In genomic region chr11:5522798-5523415, GRCm38 (mm10) we compare ENCODE assay signal across 10 mouse cellular contexts. TPM values are rescaled to one million over a fixed set of nuclear protein-coding genes. Genes with fewer than 3 reads are reported as not detected.
DNase-seq lines count a peak whose midpoint lies in the region; ATAC-seq and TF ChIP-seq lines count a peak whose summit lies in the region.
"Had no signal": no experiment of that assay in that cellular context is flagged by ENCODE, and none has a peak within 500 bp of the region (broad histone marks: within the 10 kb centered on the region; RNA-seq: fewer than 3 reads in every experiment).

No protein-coding gene starts in this region.

- peak overlapping the region; percentile 23; the same call in 1 of the 2 replicates for H3K9ac ChIP-seq in lung, postnatal 0 days (replicated peaks; ENCODE audit: low read depth)
- H3K9ac ChIP-seq in limb, embryonic 13.5 days = peak overlapping the region; percentile 97
- H3K9ac ChIP-seq in stomach, embryonic 14.5 days (replicated peaks; ENCODE audit: low read depth, low read length) = no peak overlapping the region

- no peak for TF ChIP-seq CTCF in lung, postnatal 0 days (IDR thresholded peaks at IDR 0.05)

- H3K4me3 ChIP-seq in lung, postnatal 0 days (ENCODE audit: low read depth, low read length) = peak overlapping the region; percentile 100
- peak overlapping the region; percentile 100 for H3K4me3 ChIP-seq in hindbrain, embryonic 10.5 days
- peak overlapping the region; percentile 97; the same call in 1 of the 2 replicates for H3K4me3 ChIP-seq in limb, embryonic 13.5 days
- H3K4me3 ChIP-seq in stomach, embryonic 14.5 days (ENCODE audit: low read depth, low read length) = peak overlapping the region; percentile 99; the same call in 1 of the 2 replicates

- no peaks in the 10 kb centered on the region for H3K27me3 ChIP-seq in lung, postnatal 0 days (replicated peaks; ENCODE audit: insufficient read depth, low read length)
- H3K27me3 ChIP-seq in hindbrain, embryonic 10.5 days (ENCODE audit: insufficient read depth, poor library complexity, severe bottlenecking) = no peaks in the 10 kb centered on the region
- H3K27me3 ChIP-seq in limb, embryonic 13.5 days = no peaks in the 10 kb centered on the region
- no peaks in the 10 kb centered on the region for H3K27me3 ChIP-seq in stomach, embryonic 14.5 days (ENCODE audit: control insufficient read depth, insufficient read depth, low read length)

- peaks cover 29% of the 10 kb centered on the region for H3K36me3 ChIP-seq in lung, postnatal 0 days (ENCODE audit: insufficient read depth, low read length)
- H3K36me3 ChIP-seq in hindbrain, embryonic 10.5 days = peaks cover 58% of the 10 kb centered on the region
- H3K36me3 ChIP-seq in limb, embryonic 13.5 days = peaks cover 54% of the 10 kb centered on the region
- H3K36me3 ChIP-seq in stomach, embryonic 14.5 days (ENCODE audit: control insufficient read depth, insufficient read depth, low read length) = peaks cover 47% of the 10 kb centered on the region

- peaks cover 11% of the 10 kb centered on the region; the same call in 1 of the 2 replicates for H3K4me1 ChIP-seq in lung, postnatal 0 days (ENCODE audit: insufficient read depth, low read depth, low read length)
- H3K4me1 ChIP-seq in hindbrain, embryonic 10.5 days (replicated peaks) = peaks cover 28% of the 10 kb centered on the region
- H3K4me1 ChIP-seq in limb, embryonic 13.5 days = peaks cover 25% of the 10 kb centered on the region
- peaks cover 13% of the 10 kb centered on the region; the same call in 1 of the 2 replicates for H3K4me1 ChIP-seq in stomach, embryonic 14.5 days (ENCODE audit: control insufficient read depth, insufficient read depth, low read length)

- WGBS in lung, postnatal 0 days = 80% methylated on average over 11 of the region's 11 CpGs
- 92% methylated on average over 11 of the region's 11 CpGs for WGBS in hindbrain, embryonic 10.5 days
- WGBS in limb, embryonic 13.5 days = 91% methylated on average over 11 of the region's 11 CpGs
- WGBS in stomach, embryonic 14.5 days = 86% methylated on average over 11 of the region's 11 CpGs

- ATAC-seq in lung, postnatal 0 days = no peak
- no peak for ATAC-seq in limb, embryonic 13.5 days (ENCODE audit: low FRiP score, low read depth)
- no peak for ATAC-seq in stomach, embryonic 14.5 days (ENCODE audit: insufficient number of reproducible peaks, insufficient read depth, low FRiP score, low read depth)

- H3K4me2 ChIP-seq in lung, postnatal 0 days (replicated peaks; ENCODE audit: low read depth, low read length) = peak overlapping the region; percentile 55
- H3K4me2 ChIP-seq in limb, embryonic 13.5 days (replicated peaks) = peak overlapping the region; percentile 80
- peak overlapping the region; percentile 60 for H3K4me2 ChIP-seq in stomach, embryonic 14.5 days (replicated peaks; ENCODE audit: low read depth, low read length)

- no peak for TF ChIP-seq EP300 in lung, postnatal 0 days (IDR thresholded peaks at IDR 0.05)

- DNase-seq in lung, postnatal 0 days (ENCODE audit: low spot score) = no peak
- no peak for DNase-seq in lung, postnatal 36 days
- DNase-seq in hindbrain, embryonic 10.5 days (ENCODE audit: low spot score) = no peak
- DNase-seq in cerebellum, adult 8-10 months = no peak
- DNase-seq in adrenal gland, adult 8-10 months = no peak
- DNase-seq: adrenal gland, postnatal 10 days; lung, postnatal 14 days had no signal

- H3K9me3 ChIP-seq in lung, postnatal 0 days (ENCODE audit: low read length) = no peaks in the 10 kb centered on the region
- H3K9me3 ChIP-seq in hindbrain, embryonic 10.5 days = no peaks in the 10 kb centered on the region
- H3K9me3 ChIP-seq in limb, embryonic 13.5 days = no peaks in the 10 kb centered on the region
- no peaks in the 10 kb centered on the region for H3K9me3 ChIP-seq in stomach, embryonic 14.5 days (ENCODE audit: control insufficient read depth, low read depth, low read length)

- no peak overlapping the region for H3K27ac ChIP-seq in lung, postnatal 0 days (ENCODE audit: low read length)
- no peak overlapping the region for H3K27ac ChIP-seq in hindbrain, embryonic 10.5 days
- H3K27ac ChIP-seq in limb, embryonic 13.5 days = no peak overlapping the region
- no peak overlapping the region for H3K27ac ChIP-seq in stomach, embryonic 14.5 days (ENCODE audit: low read length)

RNA-seq across cellular contexts. Expression of gene Xbp1, which starts 2.4 kb away (rescaled TPM):
- polyA plus RNA-seq in lung, postnatal 0 days (2015; fragmentation: Nextera tagmentation; extraction: Ambion mirVana) = 211 and 242 TPM in 2 replicates
- 126 and 131 TPM in 2 replicates for polyA plus RNA-seq in hindbrain, embryonic 10.5 days (2016; fragmentation: Nextera tagmentation; extraction: Ambion mirVana)
- polyA plus RNA-seq in limb, embryonic 13.5 days (2015; fragmentation: Nextera tagmentation; extraction: Ambion mirVana) = 155 and 177 TPM in 2 replicates
- polyA plus RNA-seq in stomach, embryonic 14.5 days (2014; fragmentation: Nextera tagmentation; extraction: Ambion mirVana) = 164 and 206 TPM in 2 replicates
- 100 to 1,000 TPM; 163 to 269 (median 179) TPM for total RNA-seq in adrenal gland, adult 8-10 months (2022)

RNA-seq across cellular contexts. Expression of gene Ccdc117, which starts 19.1 kb away (rescaled TPM):
- 13.4 and 13.9 TPM in 2 replicates for polyA plus RNA-seq in lung, postnatal 0 days (2015; fragmentation: Nextera tagmentation; extraction: Ambion mirVana)
- polyA plus RNA-seq in hindbrain, embryonic 10.5 days (2016; fragmentation: Nextera tagmentation; extraction: Ambion mirVana) = 23.0 and 26.7 TPM in 2 replicates
- 18.9 and 21.7 TPM in 2 replicates for polyA plus RNA-seq in limb, embryonic 13.5 days (2015; fragmentation: Nextera tagmentation; extraction: Ambion mirVana)
- polyA plus RNA-seq in stomach, embryonic 14.5 days (2014; fragmentation: Nextera tagmentation; extraction: Ambion mirVana) = 17.7 and 19.4 TPM in 2 replicates
- 10 to 100 TPM; 23.8 to 34.9 (median 28.8) TPM for total RNA-seq in adrenal gland, adult 8-10 months (2022)

RNA-seq across cellular contexts. Expression of gene Ankrd36, which starts 46.6 kb away (rescaled TPM):
- polyA plus RNA-seq in lung, postnatal 0 days (2015; fragmentation: Nextera tagmentation; extraction: Ambion mirVana) = 0.15 TPM in 1 of 2 replicates, not detected in the other
- polyA plus RNA-seq in hindbrain, embryonic 10.5 days (2016; fragmentation: Nextera tagmentation; extraction: Ambion mirVana) = not detected in 2 replicates
- 0.10 TPM in 1 of 2 replicates, not detected in the other for polyA plus RNA-seq in limb, embryonic 13.5 days (2015; fragmentation: Nextera tagmentation; extraction: Ambion mirVana)
- not detected in 2 replicates for polyA plus RNA-seq in stomach, embryonic 14.5 days (2014; fragmentation: Nextera tagmentation; extraction: Ambion mirVana)
- total RNA-seq in adrenal gland, adult 8-10 months (2022) = not detected
- total RNA-seq: adrenal gland, postnatal 10 days had no signal
- polyA plus RNA-seq: erythroblast, embryonic 14.5 days had no signal
